Mouse (Mus musculus): ENCODE measurements around the gene Erv3. TPM values are rescaled to one million over a fixed set of nuclear protein-coding genes. Genes with fewer than 3 reads are reported as not detected.

The Erv3 gene
- polyA plus RNA-seq, 1 experiment from 2014 or later: not detected

DNA sequence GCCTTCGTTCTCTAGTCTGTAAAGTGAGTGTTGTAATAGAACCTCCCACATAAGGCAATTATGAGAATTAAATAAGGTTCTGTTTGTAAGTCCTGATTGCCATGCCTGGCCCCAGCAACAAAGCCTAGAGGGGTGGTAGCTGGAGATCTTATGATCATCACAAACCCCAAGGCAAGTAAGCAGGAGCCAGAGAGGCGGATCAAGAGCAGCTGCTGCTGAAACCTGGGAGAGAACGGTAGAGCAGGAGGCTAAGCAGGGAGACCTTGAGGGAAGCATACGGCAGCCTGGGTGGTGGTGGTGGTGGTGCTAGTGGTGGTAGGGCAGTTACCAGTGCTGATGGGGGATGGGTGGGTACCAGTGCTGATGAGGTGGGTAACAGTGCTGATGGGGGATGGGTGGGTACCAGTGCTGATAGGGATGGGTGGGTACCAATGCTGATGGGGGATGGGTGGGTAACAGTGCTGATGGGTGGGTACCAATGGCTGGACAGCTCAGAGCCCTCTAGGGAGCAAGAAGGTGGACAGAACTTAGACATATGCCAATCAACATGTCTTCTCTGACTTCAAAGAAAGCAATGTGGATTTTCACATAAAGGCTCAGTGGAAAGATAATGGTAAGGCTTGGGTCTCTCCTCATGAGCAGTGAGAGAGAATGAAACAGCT lies 32.4 kb downstream of the Erv3 start:
- no peak for TF ChIP-seq CTCF (IDR thresholded peaks at IDR 0.05)

DNA sequence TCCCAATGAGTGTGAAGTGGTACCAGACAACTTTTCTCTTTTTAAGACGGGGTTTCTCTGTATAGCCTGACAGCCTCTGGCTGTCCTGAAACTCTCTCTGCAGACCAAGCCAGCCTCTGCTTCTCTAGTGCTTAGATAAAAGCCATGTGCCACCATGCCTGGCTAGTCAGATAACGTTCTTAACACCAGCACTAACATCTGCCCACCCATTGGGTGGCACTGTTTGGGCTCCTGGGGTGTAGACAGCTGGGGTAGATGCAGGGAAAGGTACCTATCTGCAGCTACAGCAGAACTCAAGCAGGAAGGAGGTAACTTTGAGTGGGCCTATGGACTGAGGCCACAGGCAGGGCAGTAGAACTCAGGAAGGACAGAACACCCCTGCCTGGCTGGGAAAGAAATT lies 34.0 kb downstream of the Erv3 start:
- ATAC-seq (no peak), DNase-seq (ENCODE audit: low read depth, low spot score) (no peak)
- in situ Hi-C loops (cut with MboI; ENCODE audit: low pct_unique_long_range_greater_than_20kb): loop anchor here (25.0 kb wide), 1 partner anchor 112 kb away; no protein-coding TSS in a partner anchor
- CTCF ChIA-PET: interaction anchor here (3.2 to 3.6 kb wide), 3 partner anchors 111 to 125 kb away, joined by 15 to 28 read pairs (median 27); partner anchors contain the start of gene Prnd
- no peak for TF ChIP-seq CTCF (IDR thresholded peaks at IDR 0.05)
- POLR2A ChIA-PET: no interaction called here
- H3K27me3 ChIP-seq: no peaks in the 10 kb centered on the region

More for the DNA sequence above, 32.4 kb downstream of the Erv3 start:
- in situ Hi-C loops (cut with MboI; ENCODE audit: low pct_unique_long_range_greater_than_20kb): loop anchor here (25.0 kb wide), 1 partner anchor 110 kb away; no protein-coding TSS in a partner anchor
- DNase-seq (ENCODE audit: low read depth, low spot score): no peak
- CTCF ChIA-PET: interaction anchor here (1.1 to 3.6 kb wide), 6 partner anchors 37 to 124 kb away, joined by 4 to 28 read pairs (median 10); partner anchors contain the start of genes Prn, Prnd and Prnp
- POLR2A ChIA-PET: interaction anchor here (0.6 kb wide), 1 partner anchor 331 kb away, joined by 4 read pairs; no protein-coding TSS in a partner anchor
- no peak for ATAC-seq
- H3K27me3 ChIP-seq: no peaks in the 10 kb centered on the region

DNA sequence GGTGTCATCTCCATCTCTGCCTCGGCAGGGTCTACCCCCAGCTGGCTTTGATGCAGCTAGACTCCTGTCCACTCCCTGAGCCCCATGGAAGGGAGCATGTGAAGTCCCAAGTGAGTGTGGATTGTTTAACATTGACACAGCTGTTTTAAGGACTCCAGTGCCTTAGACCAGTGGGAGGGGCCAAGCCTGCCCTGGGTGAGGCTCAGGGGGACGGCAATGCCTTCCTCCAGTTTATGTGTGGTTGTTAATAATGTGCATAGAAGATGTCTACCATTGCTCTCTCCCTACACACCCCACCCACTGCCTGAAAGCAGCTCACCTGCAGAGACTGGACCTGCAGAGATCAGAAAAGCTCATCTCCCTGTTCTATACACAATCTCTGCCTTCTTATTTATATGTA lies 35.6 kb downstream of the Erv3 start:
- in situ Hi-C loops (cut with MboI; ENCODE audit: low pct_unique_long_range_greater_than_20kb): loop anchor here (5.0 kb wide), 2 partner anchors 293 to 413 kb away; no protein-coding TSS in a partner anchor
- DNase-seq (ENCODE audit: low read depth, low spot score): no peak
- no peak for ATAC-seq
- no peak for TF ChIP-seq CTCF (IDR thresholded peaks at IDR 0.05)
- ChIA-PET CTCF (interaction anchor here (0.9 kb wide), 1 partner anchor 115 kb away, joined by 3 read pairs; no protein-coding TSS in a partner anchor), POLR2A (no interaction called here)
- no peaks in the 10 kb centered on the region for H3K27me3 ChIP-seq

DNA sequence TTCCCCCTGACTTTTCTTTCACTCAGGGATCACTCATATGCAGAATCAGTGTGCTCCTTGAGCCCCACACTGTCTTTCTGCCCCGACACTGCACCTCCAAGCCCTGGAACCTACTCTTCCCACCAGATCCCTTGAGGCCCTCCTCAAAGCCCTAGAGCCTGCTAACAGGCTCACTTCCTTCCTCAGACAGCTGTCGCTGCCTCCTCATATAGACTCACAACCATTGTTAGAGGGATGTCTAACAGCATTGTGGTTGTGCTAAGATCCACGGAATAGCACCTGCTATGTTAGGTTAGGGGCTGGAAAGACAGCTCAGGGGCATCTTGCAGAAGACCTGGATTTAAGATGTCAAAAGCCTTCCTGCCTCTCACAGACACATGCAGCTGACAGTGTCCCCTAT lies 37.1 kb downstream of the Erv3 start:
- no peak for TF ChIP-seq CTCF (IDR thresholded peaks at IDR 0.05)
- ATAC-seq (no peak), DNase-seq (ENCODE audit: low read depth, low spot score) (no peak)
- H3K27me3 ChIP-seq: no peaks in the 10 kb centered on the region
- in situ Hi-C loops (cut with MboI; ENCODE audit: low pct_unique_long_range_greater_than_20kb): loop anchor here (5.0 kb wide), 2 partner anchors 295 to 415 kb away; no protein-coding TSS in a partner anchor
- CTCF ChIA-PET: no interaction called here
- POLR2A ChIA-PET: no interaction called here

DNA sequence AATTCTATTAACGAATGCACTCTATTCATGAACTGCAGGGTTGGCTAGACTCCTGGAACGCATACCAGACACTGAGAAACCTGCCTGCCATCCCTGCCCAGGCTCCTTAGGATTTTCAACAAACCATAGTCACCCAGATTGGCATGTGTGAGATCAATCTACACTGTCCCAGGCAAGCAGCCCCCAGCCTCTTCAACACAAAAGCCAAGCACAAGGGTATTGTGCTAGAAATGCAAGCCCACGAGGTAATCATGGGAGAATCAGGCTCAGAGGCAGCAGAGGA lies 37.9 kb downstream of the Erv3 start:
- ChIA-PET POLR2A (no interaction called here), CTCF (interaction anchor here (0.7 to 1.9 kb wide), 14 partner anchors 14 to 296 kb away, joined by 3 to 15 read pairs (median 4); no protein-coding TSS in a partner anchor)
- no peaks in the 10 kb centered on the region for H3K27me3 ChIP-seq
- DNase-seq (ENCODE audit: low read depth, low spot score) (no peak), ATAC-seq (peak; percentile 53)
- TF ChIP-seq CTCF (IDR thresholded peaks at IDR 0.05): no peak
- in situ Hi-C loops (cut with MboI; ENCODE audit: low pct_unique_long_range_greater_than_20kb): loop anchor here (5.0 kb wide), 2 partner anchors 296 to 416 kb away; no protein-coding TSS in a partner anchor

DNA sequence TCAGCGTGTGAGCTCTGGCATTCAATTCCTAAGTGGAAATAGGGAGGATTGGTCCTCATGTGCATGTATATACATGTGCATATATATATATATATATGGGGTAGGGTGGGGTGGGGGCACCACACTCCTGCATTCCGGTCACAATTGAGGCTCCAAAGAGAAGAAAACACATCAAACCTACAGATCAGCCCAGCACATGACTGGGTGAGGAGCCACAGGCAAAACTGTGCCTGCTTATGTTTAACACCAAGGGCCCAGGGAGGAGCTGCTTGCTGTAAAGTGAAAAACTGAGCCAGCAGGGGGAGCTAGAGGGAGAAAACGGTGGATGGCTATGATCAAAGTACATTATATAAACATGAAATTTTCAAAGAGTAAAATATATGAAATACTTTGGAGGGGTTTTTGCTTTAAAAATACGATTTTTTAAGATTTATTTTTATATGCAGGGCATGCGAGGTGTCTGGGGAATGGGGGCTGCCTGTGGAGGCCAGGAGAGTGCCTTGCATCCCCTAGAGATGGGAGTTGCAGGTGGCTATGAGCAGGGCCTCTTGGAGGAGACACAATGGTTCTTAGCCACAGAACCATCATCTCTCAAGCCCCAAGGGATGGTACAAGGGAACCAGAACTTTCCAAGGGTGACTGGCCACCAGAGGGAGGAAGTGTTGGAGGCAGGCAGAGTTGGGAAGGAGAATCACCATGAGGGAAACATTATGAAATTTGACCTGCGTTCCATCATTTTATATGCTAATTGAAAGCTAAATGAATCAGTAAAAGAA lies 38.4 kb downstream of the Erv3 start:
- TF ChIP-seq CTCF (IDR thresholded peaks at IDR 0.05): peak; percentile 75
- ChIA-PET POLR2A (no interaction called here), CTCF (interaction anchor here (0.7 to 1.9 kb wide), 17 partner anchors 9 to 296 kb away, joined by 3 to 15 read pairs (median 4); no protein-coding TSS in a partner anchor)
- DNase-seq (ENCODE audit: low read depth, low spot score) (no peak), ATAC-seq (peak; percentile 36)
- H3K27me3 ChIP-seq: no peaks in the 10 kb centered on the region
- in situ Hi-C loops (cut with MboI; ENCODE audit: low pct_unique_long_range_greater_than_20kb): loop anchor here (5.0 kb wide), 2 partner anchors 296 to 416 kb away; no protein-coding TSS in a partner anchor

DNA sequence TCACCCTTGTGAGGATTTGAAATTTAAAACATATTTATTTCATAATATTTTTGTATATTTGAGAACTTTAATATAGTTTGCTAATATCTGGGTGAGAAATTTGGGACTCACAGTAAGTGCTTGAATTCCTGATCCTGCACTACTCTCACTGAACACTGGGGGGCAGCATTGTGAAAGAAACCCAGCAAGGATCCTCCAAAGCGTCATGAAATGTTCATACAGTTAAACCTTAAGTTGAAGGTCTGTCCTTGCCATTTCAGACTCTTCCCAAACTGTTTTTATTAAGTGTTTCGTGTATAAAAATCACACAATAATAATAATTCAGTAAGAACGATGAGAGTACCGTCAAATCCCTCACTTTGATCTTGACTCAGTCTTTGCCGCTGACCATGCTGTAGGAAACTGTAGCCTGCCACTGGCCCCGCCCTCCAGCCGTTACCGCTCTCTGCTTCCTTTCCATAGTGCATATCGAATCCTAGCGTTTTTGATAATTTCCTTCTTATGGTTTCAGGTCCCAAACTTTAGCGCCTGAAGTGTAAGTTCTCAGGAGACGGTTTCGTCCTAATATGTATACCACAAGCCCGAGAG lies 39.4 kb downstream of the Erv3 start:
- no peaks in the 10 kb centered on the region for H3K27me3 ChIP-seq
- TF ChIP-seq CTCF (IDR thresholded peaks at IDR 0.05): peak; percentile 85
- in situ Hi-C loops (cut with MboI; ENCODE audit: low pct_unique_long_range_greater_than_20kb): loop anchor here (5.0 kb wide), 2 partner anchors 297 to 417 kb away; no protein-coding TSS in a partner anchor
- ChIA-PET CTCF (interaction anchor here (1.0 to 1.9 kb wide), 7 partner anchors 10 to 132 kb away, joined by 3 to 15 read pairs (median 5); no protein-coding TSS in a partner anchor), POLR2A (no interaction called here)
- DNase-seq (ENCODE audit: low read depth, low spot score) (no peak), ATAC-seq (no peak)

DNA sequence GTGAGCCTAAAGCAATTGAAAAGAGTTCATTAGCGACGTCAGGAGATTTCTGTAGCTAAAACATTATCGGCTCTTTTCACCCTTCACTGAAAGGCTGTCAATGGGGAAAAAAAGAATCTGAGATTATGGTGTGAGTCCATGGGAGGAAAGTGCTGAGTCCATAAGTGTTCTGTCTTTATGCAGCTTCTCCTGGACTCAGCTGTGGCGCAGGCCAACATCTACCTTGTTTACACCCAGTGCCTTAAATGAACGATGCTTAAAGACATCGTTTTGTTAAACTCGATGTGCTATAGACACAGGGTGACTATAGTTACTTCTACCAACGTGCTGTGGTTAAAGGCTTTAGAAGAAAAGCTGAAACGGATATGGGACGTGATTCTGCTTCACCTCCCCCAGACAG lies 45.2 kb downstream of the Erv3 start:
- ChIA-PET POLR2A (no interaction called here), CTCF (interaction anchor here (0.9 to 3.3 kb wide), 3 partner anchors 15 to 284 kb away, joined by 3 to 20 read pairs (median 3); no protein-coding TSS in a partner anchor)
- in situ Hi-C loops (cut with MboI; ENCODE audit: low pct_unique_long_range_greater_than_20kb): loop anchor here (10.0 kb wide), 2 partner anchors 270 to 390 kb away; no protein-coding TSS in a partner anchor
- DNase-seq (ENCODE audit: low read depth, low spot score) (no peak), ATAC-seq (no peak)
- TF ChIP-seq CTCF (IDR thresholded peaks at IDR 0.05): no peak
- no peaks in the 10 kb centered on the region for H3K27me3 ChIP-seq

DNA sequence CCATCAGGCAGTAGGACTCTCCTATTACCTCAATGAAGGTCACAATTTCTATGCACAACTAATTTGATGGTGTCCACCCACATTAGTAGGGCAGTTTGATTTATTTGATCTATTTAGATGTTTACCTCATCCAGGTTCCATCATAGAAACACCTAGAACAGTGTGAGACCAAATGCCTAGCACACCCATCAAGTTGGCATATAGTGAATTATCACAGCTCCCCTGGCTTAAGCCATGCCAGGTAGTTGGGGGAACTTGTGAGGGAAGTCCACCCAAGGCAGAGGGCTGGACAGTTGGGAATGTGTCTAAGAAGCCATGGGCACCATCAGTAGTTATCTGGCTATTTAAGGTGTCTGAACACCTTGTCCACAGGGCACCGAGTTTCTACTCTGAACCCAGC lies 46.1 kb downstream of the Erv3 start:
- ATAC-seq (no peak), DNase-seq (ENCODE audit: low read depth, low spot score) (no peak)
- POLR2A ChIA-PET: no interaction called here
- H3K27me3 ChIP-seq: no peaks in the 10 kb centered on the region
- TF ChIP-seq CTCF (IDR thresholded peaks at IDR 0.05): no peak
- in situ Hi-C loops (cut with MboI; ENCODE audit: low pct_unique_long_range_greater_than_20kb): loop anchor here (10.0 kb wide), 2 partner anchors 269 to 389 kb away; no protein-coding TSS in a partner anchor
- CTCF ChIA-PET: interaction anchor here (0.9 to 3.3 kb wide), 5 partner anchors 15 to 304 kb away, joined by 3 to 20 read pairs (median 4); no protein-coding TSS in a partner anchor

Data from Patski (cell line).